Mouse (Mus musculus) intestine, embryonic 15.5 days (tissue): Measurements from ENCODE around the gene Skint5. TPM values are rescaled to one million over a fixed set of nuclear protein-coding genes. Genes with fewer than 3 reads are reported as not detected.
"Not testable (repeated sequence)": the region's sequence is repeated elsewhere in the genome, so short reads cannot be mapped to it uniquely, and the experiment has no call there.

Source experiments
- ATAC-seq: fragments of 200-750 bp; cut with Nextera tagmentation; 2 replicates; pipeline ENCODE4 v1.8.0; 2017; ENCODE audit warnings: moderate TSS enrichment, moderate library complexity
- H3K27ac ChIP-seq: fragments of 300-500 bp; sonication (generic); 2 replicates; pipeline ENCODE4 v1.5.1; 2015; ENCODE audit warnings: mild to moderate bottlenecking, inconsistent platforms
- H3K27me3 ChIP-seq: fragments of 300-500 bp; sonication (generic); replicated peaks from 2 replicates; pipeline ENCODE4 v1.6.1; 2015; ENCODE audit warnings: inconsistent platforms
- H3K36me3 ChIP-seq: fragments of 300-500 bp; sonication (generic); 2 replicates; pipeline ENCODE4 v1.6.1; 2015; ENCODE audit warnings: inconsistent platforms
- H3K4me1 ChIP-seq: fragments of 300-500 bp; sonication (generic); replicated peaks from 2 replicates; pipeline ENCODE4 v1.6.1; 2015; ENCODE audit warnings: inconsistent platforms
- H3K4me2 ChIP-seq: fragments of 300-500 bp; sonication (generic); replicated peaks from 2 replicates; pipeline ENCODE4 v1.6.1; 2015; ENCODE audit warnings: mild to moderate bottlenecking, inconsistent platforms
- H3K4me3 ChIP-seq: fragments of 300-500 bp; sonication (generic); replicated peaks from 2 replicates; pipeline ENCODE4 v1.5.1; 2015; ENCODE audit warnings: inconsistent platforms
- H3K9ac ChIP-seq: fragments of 300-500 bp; sonication (generic); 2 replicates; pipeline ENCODE4 v1.6.1; 2015; ENCODE audit warnings: inconsistent platforms
- H3K9me3 ChIP-seq: fragments of 300-500 bp; sonication (generic); 2 replicates; pipeline ENCODE4 v1.6.1; 2016; ENCODE audit warnings: inconsistent platforms
- WGBS: fragments of 180-500 bp; shearing (Covaris S2); methylation state at CpG from one replicate; pipeline ENCODE4 v1.1.7; 2015; 5-methylcytosine and 5-hydroxymethylcytosine counted together
- polyA plus RNA-seq: library from polyadenylated mRNA; unstranded; fragments of >200 nt; fragmentation: Nextera tagmentation; extraction: Ambion mirVana; gene quantifications from 2 replicates; pipeline ENCODE4 v1.2.1, GENCODE M21; 2015

The Skint5 gene
- polyA plus RNA-seq = not detected in 2 replicates

DNA sequence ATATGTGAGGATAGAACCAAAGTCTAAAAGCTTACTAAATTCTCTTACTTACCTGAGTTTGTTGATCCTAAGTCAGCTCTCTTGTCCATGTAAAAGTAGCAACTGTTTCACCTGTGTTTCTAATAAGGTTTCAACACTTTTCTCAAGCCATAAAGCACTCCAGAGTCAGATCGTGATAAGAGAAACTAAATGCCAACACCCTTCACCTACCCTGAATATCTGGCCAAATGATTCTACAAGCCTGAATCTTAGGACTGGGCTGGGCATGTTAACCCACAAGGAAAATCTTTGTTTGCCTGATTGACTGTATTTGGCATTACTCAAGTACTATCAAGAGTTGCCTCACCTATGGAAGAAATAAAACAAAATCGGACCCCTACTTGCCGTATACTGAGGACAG lies at the start of gene Skint5:
Skint5 (minus strand) TSS at position 101 of the 400 bp plus-strand sequence.
- no peaks in the 10 kb centered on the region for H3K36me3 ChIP-seq
- H3K4me2 ChIP-seq = no peak within 1 kb of the TSS
- H3K27ac ChIP-seq = no peak within 1 kb of the TSS
- H3K4me3 ChIP-seq = no peak within 1 kb of the TSS
- 85% methylated on average over 3 of the region's 3 CpGs for WGBS
- no peaks in the 10 kb centered on the region for H3K27me3 ChIP-seq
- H3K9ac ChIP-seq = no peak within 1 kb of the TSS
- ATAC-seq = no peak
- H3K4me1 ChIP-seq = no peaks in the 10 kb centered on the region
- no peaks in the 10 kb centered on the region for H3K9me3 ChIP-seq

DNA sequence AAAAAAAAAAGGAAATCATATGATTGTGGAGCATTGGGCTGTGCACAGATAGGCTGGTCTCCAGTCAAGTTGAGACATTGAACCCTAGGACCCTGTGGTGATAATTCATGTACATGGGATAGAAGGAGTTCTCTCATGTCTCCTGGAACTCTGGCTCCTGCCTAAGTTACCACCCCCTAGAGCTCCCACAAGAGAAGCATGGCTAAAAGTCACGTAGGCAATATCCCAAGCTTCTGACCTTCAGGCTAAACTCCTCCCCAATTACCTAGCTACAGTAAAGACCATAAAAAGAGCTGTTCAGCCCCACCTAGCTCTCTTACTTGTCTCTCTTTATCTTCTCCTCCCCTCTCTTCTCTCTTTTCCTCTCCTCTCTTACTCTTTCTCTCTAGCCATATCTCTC lies 42.0 kb downstream of the Skint5 start:
- no peak overlapping the region for H3K4me2 ChIP-seq
- H3K4me1 ChIP-seq = no peaks in the 10 kb centered on the region
- no peaks in the 10 kb centered on the region for H3K27me3 ChIP-seq
- H3K36me3 ChIP-seq = no peaks in the 10 kb centered on the region
- H3K27ac ChIP-seq = no peak overlapping the region
- 42% methylated on average over 1 of the region's 1 CpGs for WGBS
- peak; percentile 75 for ATAC-seq
- no peak overlapping the region for H3K9ac ChIP-seq
- no peak overlapping the region for H3K4me3 ChIP-seq
- no peaks in the 10 kb centered on the region for H3K9me3 ChIP-seq

DNA sequence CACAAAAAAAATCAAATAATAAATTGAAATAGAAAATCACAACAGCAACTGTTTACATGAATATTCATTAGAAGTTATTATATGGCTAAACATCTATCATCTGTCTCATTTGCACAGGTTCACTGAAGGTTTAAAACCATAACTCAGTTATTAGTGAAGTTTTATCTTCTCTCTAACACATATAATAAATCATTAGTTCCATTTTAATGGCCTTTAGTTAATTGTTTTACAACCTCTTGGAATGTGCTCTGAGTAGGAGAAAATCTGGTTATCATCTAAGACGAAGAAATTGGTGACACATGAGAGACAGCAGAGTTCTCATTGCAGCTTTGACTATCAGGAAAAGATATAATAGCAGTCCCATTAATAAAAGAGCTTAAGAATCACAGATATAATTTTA lies 235.1 kb downstream of the Skint5 start:
- no peaks in the 10 kb centered on the region for H3K36me3 ChIP-seq
- no peak overlapping the region for H3K4me3 ChIP-seq
- peak; percentile 77 for ATAC-seq
- no peaks in the 10 kb centered on the region for H3K27me3 ChIP-seq
- no peak overlapping the region for H3K9ac ChIP-seq
- 43% methylated on average over 1 of the region's 1 CpGs for WGBS
- no peak overlapping the region for H3K27ac ChIP-seq
- no peaks in the 10 kb centered on the region for H3K4me1 ChIP-seq
- no peak overlapping the region for H3K4me2 ChIP-seq
- H3K9me3 ChIP-seq = no peaks in the 10 kb centered on the region

DNA sequence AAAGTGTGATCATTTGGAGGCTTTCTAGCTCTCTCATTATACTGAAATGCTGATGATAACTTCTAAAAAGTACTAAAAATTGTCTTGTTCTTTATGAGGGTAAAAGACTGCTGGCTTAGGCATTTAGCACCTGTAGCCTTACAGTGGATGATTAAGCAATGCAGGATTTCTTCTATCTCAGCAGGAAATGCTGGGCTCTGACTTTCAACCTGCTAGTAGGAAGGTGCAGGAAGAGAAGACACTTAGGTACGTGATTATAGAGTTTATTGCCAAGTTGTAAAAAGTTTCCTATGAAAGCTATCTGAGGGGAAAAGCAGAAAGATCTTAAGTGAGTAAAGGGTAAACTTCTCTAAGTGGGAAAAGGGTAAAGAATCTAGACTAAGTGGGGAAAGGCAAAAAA lies 235.6 kb downstream of the Skint5 start:
- H3K9ac ChIP-seq = no peak overlapping the region
- H3K27me3 ChIP-seq = no peaks in the 10 kb centered on the region
- no peak overlapping the region for H3K4me2 ChIP-seq
- no peaks in the 10 kb centered on the region for H3K9me3 ChIP-seq
- no peaks in the 10 kb centered on the region for H3K4me1 ChIP-seq
- WGBS = 38% methylated on average over 1 of the region's 1 CpGs
- ATAC-seq = peak; percentile 92
- H3K4me3 ChIP-seq = no peak overlapping the region
- H3K27ac ChIP-seq = no peak overlapping the region
- H3K36me3 ChIP-seq = no peaks in the 10 kb centered on the region

DNA sequence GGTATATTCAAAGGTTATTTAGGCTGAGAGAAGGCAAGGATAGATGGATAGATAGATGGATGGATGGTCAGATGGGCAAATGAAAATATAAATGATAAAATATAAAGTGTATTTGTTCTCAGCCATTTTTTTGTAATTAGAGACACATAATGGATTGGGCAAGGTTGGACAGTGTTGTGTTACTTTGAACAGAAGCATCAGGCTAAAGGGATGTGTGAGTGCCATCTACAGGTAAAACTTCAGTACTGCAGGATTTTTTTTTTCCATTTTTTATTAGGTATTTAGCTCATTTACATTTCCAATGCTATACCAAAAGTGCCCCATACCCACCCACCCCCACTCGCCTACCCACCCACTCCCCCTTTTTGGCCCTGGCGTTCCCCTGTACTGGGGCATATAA lies 551.1 kb downstream of the Skint5 start:
- H3K27ac ChIP-seq, H3K4me2 ChIP-seq, H3K27me3 ChIP-seq, H3K9me3 ChIP-seq, ATAC-seq, H3K9ac ChIP-seq, H3K4me1 ChIP-seq, H3K36me3 ChIP-seq, H3K4me3 ChIP-seq: not testable (repeated sequence)
- 54% methylated on average over 2 of the region's 2 CpGs for WGBS

Other genes starting within 250 kb of the Skint5 start
- not detected in 2 replicates for gene Skint11, start 163.9 kb upstream of the Skint5 start, polyA plus RNA-seq